ENCODE assay signal across 19 mouse cellular contexts in genomic region chr2:134836097-134836496, GRCm38 (mm10). TPM values are rescaled to one million over a fixed set of nuclear protein-coding genes. Genes with fewer than 3 reads are reported as not detected.
DNase-seq lines count a peak whose midpoint lies in the region; ATAC-seq and TF ChIP-seq lines count a peak whose summit lies in the region.
"Had no signal": no experiment of that assay in that cellular context is flagged by ENCODE, and none has a peak within 500 bp of the region (broad histone marks: within the 10 kb centered on the region; RNA-seq: fewer than 3 reads in every experiment).

No protein-coding gene starts in this region.

- no peak overlapping the region for H3K27ac ChIP-seq in kidney, embryonic 15.5 days
- H3K27ac ChIP-seq in liver, adult 2 months (replicated peaks; ENCODE audit: insufficient read depth, low read depth, low read length) = no peak overlapping the region
- H3K27ac ChIP-seq: heart, embryonic 10.5 days; hindbrain, embryonic 13.5 days; limb, embryonic 10.5 days; liver, embryonic 15.5 days; midbrain, embryonic 13.5 days had no signal

- no peak for ATAC-seq in kidney, embryonic 15.5 days (replicated peaks; ENCODE audit: low FRiP score)
- ATAC-seq: forebrain, embryonic 16.5 days; inflammation-experienced regulatory T-cells, adult 6 months; midbrain, embryonic 13.5 days had no signal

- 0 out of 2 replicates have a peak, but pooled peaks cover 9% of the 10 kb centered on the region for H3K4me1 ChIP-seq in kidney, embryonic 15.5 days
- H3K4me1 ChIP-seq in liver, adult 2 months (ENCODE audit: control insufficient read depth, insufficient read depth, low read length) = peaks cover 6% of the 10 kb centered on the region; the same call in 1 of the 2 replicates
- H3K4me1 ChIP-seq: heart, embryonic 10.5 days; limb, embryonic 10.5 days; liver, embryonic 15.5 days; midbrain, embryonic 13.5 days had no signal

- TF ChIP-seq POLR2A in liver, adult 2 months (IDR thresholded peaks at IDR 0.05; ENCODE audit: extremely low read depth, insufficient read depth, low read length) = no peak

- TF ChIP-seq CTCF in liver, adult 2 months (IDR thresholded peaks at IDR 0.05; ENCODE audit: low read depth, low read length) = peak; percentile 54

- H3K4me2 ChIP-seq in kidney, embryonic 15.5 days = no peak overlapping the region
- H3K4me2 ChIP-seq: hindbrain, embryonic 13.5 days; liver, embryonic 15.5 days; midbrain, embryonic 13.5 days had no signal

- H3K9me3 ChIP-seq in kidney, embryonic 15.5 days (replicated peaks) = no peaks in the 10 kb centered on the region
- H3K9me3 ChIP-seq: heart, embryonic 10.5 days; hindbrain, embryonic 13.5 days; limb, embryonic 10.5 days; liver, embryonic 15.5 days; midbrain, embryonic 13.5 days had no signal

- no peaks in the 10 kb centered on the region for H3K27me3 ChIP-seq in kidney, embryonic 15.5 days
- no peaks in the 10 kb centered on the region for H3K27me3 ChIP-seq in liver, adult 2 months (ENCODE audit: control insufficient read depth, insufficient read depth, low read length)
- H3K27me3 ChIP-seq: hindbrain, embryonic 13.5 days; liver, embryonic 15.5 days; midbrain, embryonic 13.5 days had no signal

- no peak overlapping the region for H3K9ac ChIP-seq in kidney, embryonic 15.5 days
- H3K9ac ChIP-seq in liver, adult 2 months (ENCODE audit: low read depth, low read length) = no peak overlapping the region
- H3K9ac ChIP-seq: hindbrain, embryonic 13.5 days; liver, embryonic 15.5 days; midbrain, embryonic 13.5 days had no signal

- no peak overlapping the region for H3K4me3 ChIP-seq in kidney, embryonic 15.5 days (replicated peaks)
- no peak overlapping the region for H3K4me3 ChIP-seq in liver, adult 2 months (ENCODE audit: insufficient read depth, low read depth, low read length)
- H3K4me3 ChIP-seq: heart, embryonic 10.5 days; hindbrain, embryonic 13.5 days; limb, embryonic 10.5 days; liver, embryonic 15.5 days; midbrain, embryonic 13.5 days; myocyte had no signal

- H3K79me2 ChIP-seq in liver, adult 2 months (ENCODE audit: control insufficient read depth, insufficient read depth, low read length) = peaks cover 16% of the 10 kb centered on the region; the same call in 1 of the 2 replicates

- H3K36me3 ChIP-seq in kidney, embryonic 15.5 days = no peaks in the 10 kb centered on the region
- no peaks in the 10 kb centered on the region for H3K36me3 ChIP-seq in liver, adult 2 months (ENCODE audit: control insufficient read depth, insufficient read depth, low read length)
- H3K36me3 ChIP-seq: heart, embryonic 10.5 days; hindbrain, embryonic 13.5 days; limb, embryonic 10.5 days; liver, embryonic 15.5 days; midbrain, embryonic 13.5 days had no signal

- DNase-seq in kidney, adult 9 months = peak; percentile 50
- DNase-seq in liver, adult 2 months (ENCODE audit: extremely low read depth, low read depth, low spot score) = no peak
- no peak for DNase-seq in liver
- peak; percentile 30 for DNase-seq in adipocyte (ENCODE audit: low spot score)
- DNase-seq in kidney, postnatal 36 days = peak; percentile 39 to 65
- no peak for DNase-seq in cerebellum, adult 11-12 months
- DNase-seq: adrenal gland, postnatal 10 days; cerebellum, adult 9-11 months; embryo, embryonic 11 days; thymus, postnatal 14 days had no signal

- 90% methylated on average over 1 of the region's 1 CpGs for WGBS in kidney, embryonic 15.5 days
- 38% methylated on average over 1 of the region's 1 CpGs for WGBS in liver, adult 2 months

RNA-seq across cellular contexts. Expression of gene Plcb1, which starts 50.2 kb away (rescaled TPM):
- polyA plus RNA-seq in kidney, embryonic 15.5 days (2015; fragmentation: Nextera tagmentation; extraction: Ambion mirVana) = 29.5 and 30.1 TPM in 2 replicates
- 15.4 and 17.7 TPM in 2 replicates for total RNA-seq in liver, adult 2 months (2014; rRNA removed)
- polyA plus RNA-seq in liver, adult 2 months (2012; rRNA removed) = 0.88 and 0.95 TPM in 2 replicates

Comparison
In these comparisons a context has a peak if more than half of its experiments do, and no peak if none do; other contexts are left out.
1. DNase-seq: peak in kidney, adult 9 months (single experiment), adipocyte (single experiment) and kidney, postnatal 36 days (2 of 2); none in liver, adult 2 months (single experiment), liver (single experiment) and cerebellum, adult 11-12 months (single experiment).
2. RNA of gene Plcb1, which starts 50.2 kb away (polyA plus RNA-seq): 29.5 to 30.1 TPM in kidney, embryonic 15.5 days; 0.88 to 0.95 TPM in liver, adult 2 months; every median in the first group is over 10 times any median in the second.